Mouse (Mus musculus) liver, embryonic 11.5 days (tissue): ENCODE results near the gene Col15a1. TPM values are rescaled to one million over a fixed set of nuclear protein-coding genes. Genes with fewer than 3 reads are reported as not detected.

Experiments used
- ATAC-seq: fragments of 200-750 bp; cut with Nextera tagmentation; replicated peaks from 2 replicates; pipeline ENCODE4 v1.8.0; 2017; ENCODE audit warnings: moderate number of reproducible peaks, mild to moderate bottlenecking, moderate TSS enrichment, moderate library complexity; ENCODE audit not compliant: low FRiP score
- DNase-seq: peaks from one replicate; pipeline ENCODE4 v3.0.0-alpha.2; 2017; ENCODE audit warnings: low spot score
- H3K27ac ChIP-seq: fragments of 300-500 bp; sonication (generic); 2 replicates; pipeline ENCODE4 v1.5.1; 2014; ENCODE audit warnings: mild to moderate bottlenecking, low read depth, low read length, control low read depth
- H3K27me3 ChIP-seq: fragments of 300-500 bp; sonication (generic); replicated peaks from 2 replicates; pipeline ENCODE4 v1.6.1; 2014; ENCODE audit warnings: low read length, mixed read lengths; ENCODE audit not compliant: control insufficient read depth, insufficient read depth
- H3K36me3 ChIP-seq: fragments of 300-500 bp; sonication (generic); 2 replicates; pipeline ENCODE4 v1.6.1; 2014; ENCODE audit warnings: mild to moderate bottlenecking, low read length, moderate library complexity, mixed read lengths; ENCODE audit not compliant: control insufficient read depth, insufficient read depth
- H3K4me1 ChIP-seq: fragments of 300-500 bp; sonication (generic); replicated peaks from 2 replicates; pipeline ENCODE4 v1.6.1; 2014; ENCODE audit warnings: low read length, mixed read lengths; ENCODE audit not compliant: control insufficient read depth, insufficient read depth
- H3K4me2 ChIP-seq: fragments of 300-500 bp; sonication (generic); 2 replicates; pipeline ENCODE4 v1.6.1; 2014; ENCODE audit warnings: mild to moderate bottlenecking, control low read depth, moderate library complexity
- H3K4me3 ChIP-seq: fragments of 300-500 bp; sonication (generic); 2 replicates; pipeline ENCODE4 v1.5.1; 2014; ENCODE audit warnings: low read depth, low read length, control low read depth
- H3K9ac ChIP-seq: fragments of 300-500 bp; sonication (generic); 2 replicates; pipeline ENCODE4 v1.6.1; 2014; ENCODE audit warnings: low read depth, low read length, control low read depth
- H3K9me3 ChIP-seq: fragments of 300-500 bp; sonication (generic); 2 replicates; pipeline ENCODE4 v1.6.1; 2016; ENCODE audit warnings: low read length, inconsistent platforms, mixed read lengths; ENCODE audit not compliant: control insufficient read depth
- WGBS: fragments of 180-500 bp; shearing (Covaris S2); extraction: QIAGEN DNeasy Blood & Tissue Kit; methylation state at CpG from one replicate; pipeline ENCODE4 v1.1.7; 2014; 5-methylcytosine and 5-hydroxymethylcytosine counted together
- polyA plus RNA-seq: library from polyadenylated mRNA; unstranded; fragments of >200 nt; fragmentation: Nextera tagmentation; extraction: Ambion mirVana; gene quantifications from 2 replicates; pipeline ENCODE4 v1.2.1, GENCODE M21; 2014

Col15a1 gene
- polyA plus RNA-seq, 1 experiment from 2014 or later, result 1.2 TPM

DNA sequence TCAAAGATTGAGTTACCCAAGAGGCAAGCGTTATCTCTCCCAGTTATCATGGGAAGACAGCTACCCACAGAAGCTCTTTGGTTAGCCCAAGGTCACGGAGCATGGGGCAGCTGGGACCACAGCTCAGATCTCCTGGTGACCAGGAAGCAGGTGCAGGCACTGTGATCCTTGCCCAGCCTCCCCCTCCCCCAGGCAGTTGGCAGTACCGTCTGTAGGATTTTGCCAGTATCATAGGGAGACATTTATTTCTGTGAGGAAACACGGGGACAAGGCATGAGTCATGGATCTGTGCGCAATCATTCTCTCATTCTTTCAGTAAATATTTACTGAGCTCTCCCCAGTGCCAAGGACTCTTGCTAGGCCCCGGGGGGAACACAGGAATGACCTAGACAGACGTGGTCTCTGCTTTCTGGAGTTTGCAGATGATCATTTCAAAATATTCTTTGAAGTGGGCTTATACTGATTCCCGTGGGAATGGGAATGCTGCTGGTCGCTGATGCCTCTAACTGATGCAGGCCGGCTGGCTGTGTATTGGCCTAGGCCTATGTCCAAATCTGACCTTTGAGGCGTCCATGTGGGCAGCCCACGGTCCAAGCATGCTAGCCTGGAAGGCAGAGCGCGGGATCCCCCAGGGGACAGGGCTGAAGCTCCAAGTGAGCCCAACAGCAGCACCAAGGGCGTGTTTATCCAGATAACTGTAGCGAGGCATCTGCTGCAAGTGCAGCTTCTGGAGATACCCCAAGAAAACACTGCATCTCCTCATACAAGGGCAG lies 86.0 kb downstream of the Col15a1 start:
- DNase-seq, result no peak
- ATAC-seq, result peak; percentile 91

DNA sequence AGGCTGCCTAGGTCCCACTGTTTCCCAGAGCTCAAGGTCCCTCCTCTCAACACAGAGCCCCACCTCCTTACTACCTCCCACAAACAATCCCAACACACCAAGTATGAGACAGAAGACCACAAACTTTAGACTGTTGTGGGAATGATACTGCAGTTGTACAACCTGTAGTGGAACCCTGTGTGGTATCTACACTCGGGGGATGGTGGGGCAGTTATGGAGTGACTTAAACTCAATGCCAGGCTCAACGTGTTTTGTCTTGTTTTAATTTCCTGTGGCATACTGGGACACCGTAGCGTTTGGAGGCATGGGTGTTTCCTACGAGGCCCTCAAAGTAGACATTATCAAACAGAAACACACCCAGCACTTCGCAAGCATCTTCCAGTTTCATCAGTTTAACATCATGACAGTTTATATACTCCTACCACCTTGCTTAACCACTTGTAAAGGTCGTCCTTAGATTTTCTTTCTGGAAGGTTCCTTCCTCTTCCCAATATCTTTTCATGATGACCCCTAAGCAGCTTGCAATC lies 86.6 kb downstream of the Col15a1 start:
- H3K4me1 ChIP-seq, result peaks cover 22% of the 10 kb centered on the region
- H3K4me2 ChIP-seq, result peak overlapping the region; percentile 52
- DNase-seq, result no peak
- no peaks in the 10 kb centered on the region for H3K36me3 ChIP-seq
- H3K9ac ChIP-seq, result no peak overlapping the region
- H3K27me3 ChIP-seq, result no peaks in the 10 kb centered on the region
- 51% methylated on average over 7 of the region's 7 CpGs for WGBS
- H3K4me3 ChIP-seq, result 0 out of 2 replicates have a peak overlapping the region, but pooled peaks have one; percentile 6
- peaks cover 2% of the 10 kb centered on the region; the same call in 1 of the 2 replicates for H3K9me3 ChIP-seq
- H3K27ac ChIP-seq, result peak overlapping the region; percentile 62
- ATAC-seq, result peak; percentile 79

More for the DNA sequence above, 86.0 kb downstream of the Col15a1 start:
- Histone ChIP-seq H3K36me3 (no peaks in the 10 kb centered on the region), H3K4me2 (peak overlapping the region; percentile 52), H3K27ac (peak overlapping the region; percentile 62), H3K4me1 (peaks cover 22% of the 10 kb centered on the region), H3K9me3 (peaks cover 2% of the 10 kb centered on the region; the same call in 1 of the 2 replicates), H3K9ac (0 out of 2 replicates have a peak overlapping the region, but pooled peaks have one; percentile 26), H3K4me3 (0 out of 2 replicates have a peak overlapping the region, but pooled peaks have one; percentile 6), H3K27me3 (no peaks in the 10 kb centered on the region)
- 42% methylated on average over 16 of the region's 16 CpGs for WGBS

DNA sequence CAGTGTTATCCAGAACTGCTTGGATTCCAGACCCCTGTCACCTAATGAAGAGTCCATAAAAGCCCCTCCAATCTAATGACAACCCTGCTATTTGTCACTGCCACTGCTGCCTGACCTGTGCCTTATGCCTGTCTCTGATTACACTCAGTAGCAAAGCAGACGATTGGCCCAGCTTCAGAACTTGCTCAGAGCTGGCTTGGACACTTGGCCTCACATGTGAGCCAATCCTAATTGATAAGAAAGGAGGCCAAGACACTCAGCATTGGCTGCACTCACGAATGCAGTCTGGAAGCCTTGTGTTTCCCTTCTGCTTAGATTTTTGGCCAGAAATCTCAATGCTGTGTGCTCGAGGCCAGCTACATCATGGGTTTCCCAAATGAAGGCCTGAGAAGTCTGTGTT lies 87.6 kb downstream of the Col15a1 start:
- H3K27me3 ChIP-seq, result no peaks in the 10 kb centered on the region
- no peak overlapping the region for H3K4me3 ChIP-seq
- H3K9me3 ChIP-seq, result peaks cover 2% of the 10 kb centered on the region; the same call in 1 of the 2 replicates
- no peak overlapping the region for H3K4me2 ChIP-seq
- peaks cover 22% of the 10 kb centered on the region for H3K4me1 ChIP-seq
- H3K36me3 ChIP-seq, result no peaks in the 10 kb centered on the region
- 37% methylated on average over 3 of the region's 3 CpGs for WGBS
- no peak for DNase-seq
- no peak for ATAC-seq
- peak overlapping the region; percentile 62 for H3K27ac ChIP-seq
- H3K9ac ChIP-seq, result no peak overlapping the region

- WGBS, result 75% methylated on average over 2 of the region's 2 CpGs
- Histone ChIP-seq H3K4me3 (no peak overlapping the region), H3K27me3 (no peaks in the 10 kb centered on the region), H3K9me3 (peaks cover 2% of the 10 kb centered on the region; the same call in 1 of the 2 replicates), H3K36me3 (no peaks in the 10 kb centered on the region), H3K27ac (no peak overlapping the region), H3K4me2 (no peak overlapping the region), H3K9ac (no peak overlapping the region), H3K4me1 (peaks cover 11% of the 10 kb centered on the region)
- no peak for DNase-seq
- ATAC-seq, result no peak
These were observed 92.7 kb downstream of the Col15a1 start for GRCm38 (mm10) chr4:47300701-47301100.

GRCm38 (mm10) chr4:47302610-47303009 lies 94.6 kb downstream of the Col15a1 start:
- Histone ChIP-seq H3K4me2 (no peak overlapping the region), H3K27ac (no peak overlapping the region), H3K4me3 (no peak overlapping the region), H3K4me1 (peaks cover 7% of the 10 kb centered on the region), H3K27me3 (no peaks in the 10 kb centered on the region), H3K36me3 (no peaks in the 10 kb centered on the region), H3K9me3 (peaks cover 2% of the 10 kb centered on the region; the same call in 1 of the 2 replicates), H3K9ac (no peak overlapping the region)
- ATAC-seq (peak; percentile 54; the same call in 1 of the 2 replicates), DNase-seq (no peak)
- WGBS, result 40% methylated on average over 7 of the region's 7 CpGs

GRCm38 (mm10) chr4:47303340-47303998 lies 95.5 kb downstream of the Col15a1 start:
- H3K4me1 ChIP-seq, result peaks cover 7% of the 10 kb centered on the region
- H3K27ac ChIP-seq, result no peak overlapping the region
- H3K36me3 ChIP-seq, result no peaks in the 10 kb centered on the region
- H3K27me3 ChIP-seq, result no peaks in the 10 kb centered on the region
- no peak overlapping the region for H3K4me3 ChIP-seq
- peaks cover 2% of the 10 kb centered on the region; the same call in 1 of the 2 replicates for H3K9me3 ChIP-seq
- no peak overlapping the region for H3K4me2 ChIP-seq
- ATAC-seq (no peak), DNase-seq (no peak)
- no peak overlapping the region for H3K9ac ChIP-seq
- WGBS, result 51% methylated on average over 5 of the region's 5 CpGs

GRCm38 (mm10) chr4:47309886-47310625 lies 102.1 kb downstream of the Col15a1 start:
- H3K9ac ChIP-seq, result no peak overlapping the region
- 74% methylated on average over 12 of the region's 12 CpGs for WGBS
- H3K4me3 ChIP-seq, result no peak overlapping the region
- no peaks in the 10 kb centered on the region for H3K27me3 ChIP-seq
- no peak for DNase-seq
- no peak for ATAC-seq
- H3K4me1 ChIP-seq, result peaks cover 6% of the 10 kb centered on the region; the same call in 1 of the 2 replicates
- no peak overlapping the region for H3K27ac ChIP-seq
- H3K9me3 ChIP-seq, result no peaks in the 10 kb centered on the region
- no peak overlapping the region for H3K4me2 ChIP-seq
- H3K36me3 ChIP-seq, result no peaks in the 10 kb centered on the region

GRCm38 (mm10) chr4:47310812-47311211 lies 102.9 kb downstream of the Col15a1 start:
- H3K27me3 ChIP-seq, result no peaks in the 10 kb centered on the region
- peaks cover 6% of the 10 kb centered on the region; the same call in 1 of the 2 replicates for H3K4me1 ChIP-seq
- peak; percentile 31; the same call in 1 of the 2 replicates for ATAC-seq
- no peak overlapping the region for H3K27ac ChIP-seq
- H3K36me3 ChIP-seq, result no peaks in the 10 kb centered on the region
- H3K9me3 ChIP-seq, result no peaks in the 10 kb centered on the region
- H3K4me3 ChIP-seq, result no peak overlapping the region
- no peak overlapping the region for H3K4me2 ChIP-seq
- no peak overlapping the region for H3K9ac ChIP-seq
- 66% methylated on average over 6 of the region's 6 CpGs for WGBS
- no peak for DNase-seq
